Mouse (Mus musculus): ENCODE measurements around the gene Sumf1.
A peak's percentile ranks its signal among the peaks of the same experiment; 100 is the strongest.

The Sumf1 gene

DNA sequence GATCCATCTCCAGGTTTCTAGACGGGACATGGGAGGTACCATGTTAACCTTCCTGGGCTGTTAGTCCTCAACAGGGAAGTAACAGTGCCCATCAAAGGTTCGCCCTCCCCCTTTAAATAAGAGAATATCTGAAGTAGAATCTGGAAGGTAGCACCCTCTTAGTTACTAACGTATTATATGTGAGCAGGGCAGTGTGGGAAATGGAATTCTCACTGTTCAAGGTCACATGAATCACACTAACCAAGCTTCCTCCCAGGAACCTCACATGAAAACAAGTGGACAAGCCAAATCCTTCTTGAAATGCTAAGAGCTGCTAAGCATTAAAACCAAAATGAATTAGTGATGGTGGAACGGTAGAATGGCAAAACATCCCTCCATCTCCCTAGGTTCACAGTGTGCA, 38.7 kb downstream of the Sumf1 start:
- no peak for DNase-seq

GRCm38 (mm10) chr6:108145941-108146588, 39.3 kb downstream of the Sumf1 start:
- DNase-seq = no peak

DNA sequence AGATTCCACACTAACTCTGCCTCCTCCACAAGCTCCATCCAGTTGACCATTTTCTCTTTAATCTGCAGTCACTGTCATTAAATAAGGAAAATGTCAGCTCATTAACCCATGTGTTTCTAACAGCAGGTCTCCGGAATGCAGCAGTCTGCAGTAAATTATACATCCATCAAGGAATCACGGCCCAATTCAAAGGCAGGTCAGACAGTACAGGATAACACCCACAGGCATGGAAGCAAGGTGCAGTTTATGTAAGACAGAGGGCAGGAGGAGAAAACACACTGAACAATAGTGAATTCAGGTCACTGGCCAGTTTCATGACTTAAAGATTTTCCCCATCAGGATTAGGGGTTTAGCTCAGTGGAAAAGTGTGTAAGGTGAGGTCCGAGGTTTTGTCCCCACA, 40.1 kb downstream of the Sumf1 start:
- DNase-seq = no peak

- no peak for DNase-seq
Measured at GRCm38 (mm10) chr6:108142796-108143195, 42.6 kb downstream of the Sumf1 start.

- no peak for DNase-seq
Measured at GRCm38 (mm10) chr6:108140722-108141490, 44.5 kb downstream of the Sumf1 start.

GRCm38 (mm10) chr6:108137031-108137430, 48.4 kb downstream of the Sumf1 start:
- no peak for DNase-seq

DNA sequence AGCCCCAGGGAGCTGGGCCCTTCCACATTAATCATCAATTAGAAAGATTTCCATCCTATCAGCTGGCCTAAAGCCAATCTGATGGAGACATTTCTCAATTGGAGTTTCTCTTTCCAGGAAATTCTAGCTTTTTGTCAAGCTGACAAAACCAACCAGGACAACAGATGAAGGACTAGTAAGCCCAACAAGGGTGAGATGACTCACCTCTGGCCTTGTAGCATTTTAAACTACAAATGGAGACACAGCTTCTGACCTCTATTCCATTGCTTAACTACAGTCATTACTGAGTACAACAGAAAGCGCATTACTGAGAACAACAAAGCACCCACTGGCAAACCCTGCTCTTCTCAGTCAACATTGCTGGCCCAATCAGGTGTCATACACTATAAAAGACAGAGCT, 49.1 kb downstream of the Sumf1 start:
- DNase-seq = no peak

- DNase-seq = no peak
Measured at GRCm38 (mm10) chr6:108132268-108132935, 53.0 kb downstream of the Sumf1 start.

GRCm38 (mm10) chr6:108130718-108131117, 54.7 kb downstream of the Sumf1 start:
- DNase-seq = no peak

DNA sequence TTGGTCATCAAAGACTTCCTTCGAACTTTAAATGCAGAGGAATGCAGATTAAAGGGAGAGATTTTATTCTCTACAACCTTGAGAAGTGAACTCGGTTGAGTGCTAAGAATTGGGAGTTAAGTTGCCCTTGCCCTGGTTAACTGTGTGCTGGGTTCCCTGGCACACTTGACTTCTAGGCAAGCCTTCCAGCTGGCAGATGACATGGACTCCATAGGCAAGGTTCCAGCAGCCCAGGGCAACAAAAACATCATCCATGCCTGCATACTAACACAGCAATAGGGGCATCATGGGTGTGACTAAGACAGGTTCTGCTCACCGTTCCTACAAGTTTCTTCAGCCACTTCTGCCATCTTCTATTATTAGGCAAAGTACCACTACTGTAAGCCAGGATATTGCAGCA, 58.8 kb downstream of the Sumf1 start:
- no peak for DNase-seq

DNA sequence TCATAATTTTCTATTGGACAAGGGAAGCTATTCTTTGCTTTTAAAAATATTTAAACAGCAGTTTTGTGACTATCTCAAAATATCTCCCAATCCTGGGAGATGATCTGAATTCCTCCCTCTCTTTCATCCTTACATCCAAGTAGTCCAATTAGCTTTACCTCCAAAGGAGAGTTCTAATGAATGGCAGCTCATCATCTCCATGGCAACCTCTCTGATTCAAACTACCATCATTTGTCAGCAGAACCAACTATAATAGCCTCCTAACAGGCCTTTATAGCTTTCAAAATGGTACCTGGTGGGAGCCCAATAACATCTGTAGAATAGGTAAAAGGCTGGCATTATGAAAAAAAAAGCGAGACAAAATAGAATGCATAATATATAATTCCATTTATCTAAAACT, 59.9 kb downstream of the Sumf1 start:
- no peak for DNase-seq

DNA sequence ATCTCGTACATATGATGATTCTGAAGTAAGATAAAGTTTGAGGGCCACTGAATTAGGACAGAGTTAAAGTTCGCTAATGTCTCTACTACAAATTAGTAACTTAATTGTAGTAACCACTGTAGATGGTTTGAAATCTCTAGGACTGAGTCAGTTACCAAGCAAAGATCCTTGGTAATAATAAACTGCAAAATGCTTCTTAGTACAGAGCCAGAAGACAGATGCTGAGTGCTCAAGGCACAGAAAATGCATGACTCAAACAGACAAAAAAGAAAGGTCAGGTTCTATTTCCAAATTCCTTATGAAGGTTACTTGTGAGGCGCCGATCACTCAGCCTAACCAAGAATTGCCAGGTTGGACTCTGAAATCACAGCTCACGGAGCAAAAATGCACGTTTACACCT, 67.5 kb downstream of the Sumf1 start:
- DNase-seq = no peak

- DNase-seq = no peak
Measured at GRCm38 (mm10) chr6:108114971-108115370, 70.4 kb downstream of the Sumf1 start.

DNA sequence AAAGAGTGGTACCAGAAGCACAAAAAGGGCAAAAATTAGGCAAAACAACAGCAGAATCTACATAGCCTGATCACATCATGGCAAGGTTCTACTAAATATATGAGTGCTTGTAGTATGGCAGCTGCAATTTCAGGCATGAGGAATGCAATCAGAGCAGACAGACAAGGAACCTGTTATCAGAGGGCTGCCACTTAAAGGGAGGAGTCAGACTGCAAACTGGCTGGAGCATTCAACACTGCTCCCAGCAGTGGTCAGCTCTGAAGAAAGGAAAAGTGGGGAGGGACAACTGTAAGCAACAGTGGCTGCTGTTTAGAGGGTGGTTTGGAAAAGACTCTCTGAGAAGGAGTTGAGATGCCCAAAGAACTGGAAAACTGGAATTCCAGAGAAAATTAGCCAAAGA, 73.7 kb downstream of the Sumf1 start:
- no peak for DNase-seq

DNA sequence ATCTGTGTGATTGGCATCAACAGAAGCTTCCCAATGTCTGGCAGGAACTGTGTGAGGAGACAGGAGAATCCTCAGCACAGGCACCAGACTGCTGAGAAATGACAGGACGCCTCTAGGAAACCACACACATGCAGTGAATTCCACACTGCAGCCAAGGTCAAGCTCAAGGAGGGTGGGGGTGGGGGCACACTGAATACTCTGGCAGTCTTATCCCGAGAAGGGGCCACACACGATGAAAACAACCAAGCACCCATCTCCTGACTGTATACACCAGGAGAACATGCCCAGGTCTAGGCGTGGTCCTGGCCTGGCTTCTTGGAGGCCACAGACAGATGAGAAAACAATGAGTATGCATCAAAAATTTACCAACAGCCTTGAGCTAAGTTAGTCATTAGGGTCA, 75.0 kb downstream of the Sumf1 start:
- no peak for DNase-seq

DNA sequence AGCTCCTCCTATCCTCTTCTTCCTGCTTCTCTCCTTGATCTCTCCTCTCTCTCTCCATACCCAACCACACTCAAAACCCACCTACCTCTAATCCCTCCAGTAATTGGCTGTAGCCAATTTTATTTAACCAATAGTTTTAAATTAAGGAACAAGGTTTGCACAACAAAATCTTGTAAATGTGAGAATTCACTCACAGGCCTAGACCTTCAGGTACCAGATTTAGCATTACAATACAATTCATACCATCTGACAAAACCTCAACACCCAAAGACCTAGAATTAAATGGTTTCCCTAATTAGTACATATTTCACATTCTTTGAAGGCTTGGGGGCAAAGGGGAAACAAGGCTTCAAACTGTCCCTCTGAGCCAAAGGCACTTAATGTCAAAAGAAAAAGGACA, 78.0 kb downstream of the Sumf1 start:
- DNase-seq = no peak

DNA sequence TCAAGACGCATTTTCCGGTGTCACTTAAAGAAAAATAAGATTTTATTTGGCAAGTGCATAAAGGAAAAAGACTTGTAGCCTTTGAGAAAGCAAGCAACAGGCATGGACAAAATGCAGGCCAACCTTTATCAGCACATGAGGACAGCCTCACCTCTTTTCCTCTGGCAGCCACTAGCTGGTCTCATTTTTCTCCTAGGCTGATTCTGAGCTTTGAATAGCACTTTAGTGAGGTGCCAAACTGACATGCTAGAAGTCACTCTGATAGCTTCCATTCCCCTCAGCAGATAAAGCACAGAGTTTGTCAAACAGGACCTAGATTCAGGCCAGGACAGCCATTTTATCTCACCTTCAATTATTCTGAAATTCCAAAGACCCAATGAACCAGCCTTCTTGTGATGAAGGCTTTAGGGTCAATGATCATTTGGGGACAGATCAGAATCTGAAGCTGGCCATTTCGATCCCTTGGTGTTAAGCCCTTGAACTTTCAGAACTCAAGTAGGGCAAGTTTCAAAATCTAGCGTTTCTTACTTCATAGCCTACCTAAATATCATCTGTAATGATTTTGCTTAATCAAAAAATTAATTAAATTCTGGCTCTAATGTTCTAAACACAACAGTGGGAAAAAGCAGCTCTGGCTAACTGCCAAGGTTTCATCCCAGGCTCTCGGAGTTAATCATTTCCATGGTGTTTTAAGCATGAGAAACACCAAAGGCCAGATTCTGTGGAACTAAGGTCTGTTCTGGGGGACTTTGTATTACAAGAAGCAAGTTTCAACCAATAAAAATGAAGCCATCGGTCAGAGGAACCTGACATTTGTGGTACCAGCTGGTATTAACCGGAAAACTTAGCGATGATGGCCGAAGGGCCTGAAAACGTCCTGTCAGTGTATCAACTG, 83.2 kb downstream of the Sumf1 start:
- no peak for DNase-seq

GRCm38 (mm10) chr6:108098846-108099217, 86.5 kb downstream of the Sumf1 start:
- no peak for DNase-seq

- peak; percentile 25 for DNase-seq
Measured at GRCm38 (mm10) chr6:108098171-108098845, 87.1 kb downstream of the Sumf1 start.

- no peak for DNase-seq
Measured at GRCm38 (mm10) chr6:108095445-108095844, 89.9 kb downstream of the Sumf1 start.

- no peak for DNase-seq
Measured at GRCm38 (mm10) chr6:108093449-108093848, 91.9 kb downstream of the Sumf1 start.

DNA sequence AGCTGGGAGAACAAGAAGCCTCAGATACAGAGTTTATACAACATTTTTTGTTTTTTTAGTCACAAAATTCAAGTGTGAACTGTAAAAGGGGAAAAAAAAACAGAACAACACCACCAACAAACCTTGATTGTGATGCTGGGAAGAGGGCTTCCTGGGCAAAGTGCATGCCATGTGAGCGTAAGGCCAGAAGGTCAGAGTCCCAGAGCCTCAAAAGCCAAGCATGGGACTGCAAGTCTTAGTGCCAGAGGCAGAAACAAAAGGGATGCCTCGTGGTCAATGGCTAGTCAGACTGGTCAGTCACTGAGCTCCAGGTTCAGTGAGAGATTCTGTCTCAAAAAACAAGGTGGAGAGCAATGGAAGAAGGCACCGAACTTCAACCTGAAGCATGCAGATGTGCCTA, 92.7 kb downstream of the Sumf1 start:
- DNase-seq = no peak

GRCm38 (mm10) chr6:108091296-108091695, 94.1 kb downstream of the Sumf1 start:
- DNase-seq = no peak
